Comparison of ENCODE assay signal across 16 mouse cellular contexts in genomic region chr6:11792186-11792585, GRCm38 (mm10).
"Had no signal": no experiment of that assay in that cellular context is flagged by ENCODE, and none has a peak within 500 bp of the region (broad histone marks: within the 10 kb centered on the region; RNA-seq: fewer than 3 reads in every experiment).

No protein-coding gene starts in this region.

- H3K9ac ChIP-seq: neural tube, embryonic 13.5 days; neural tube, embryonic 15.5 days; stomach, embryonic 15.5 days had no signal

- H3K9me3 ChIP-seq: neural tube, embryonic 13.5 days; neural tube, embryonic 15.5 days; stomach, embryonic 15.5 days had no signal

- H3K27ac ChIP-seq: neural tube, embryonic 13.5 days; neural tube, embryonic 15.5 days; stomach, embryonic 15.5 days; stomach, postnatal 0 days had no signal

- H3K4me3 ChIP-seq: neural tube, embryonic 13.5 days; neural tube, embryonic 15.5 days; stomach, embryonic 15.5 days had no signal

- DNase-seq: retina, postnatal 1 day; right cerebral cortex, adult 18-20 months; right cerebral cortex, postnatal 14 days; right cerebral cortex, postnatal 25 days; right cerebral cortex, postnatal 4 days; spleen, adult 18-20 months; thymus, adult 18-20 months; thymus, adult 2 months; thymus, postnatal 14 days; thymus, postnatal 25 days; thymus, postnatal 36 days; thymus, postnatal 4 days had no signal

- H3K4me1 ChIP-seq: neural tube, embryonic 13.5 days; neural tube, embryonic 15.5 days; stomach, embryonic 15.5 days had no signal

- H3K4me2 ChIP-seq: neural tube, embryonic 13.5 days; neural tube, embryonic 15.5 days; stomach, embryonic 15.5 days had no signal

- H3K27me3 ChIP-seq: neural tube, embryonic 13.5 days; neural tube, embryonic 15.5 days; stomach, embryonic 15.5 days had no signal

- H3K36me3 ChIP-seq: neural tube, embryonic 13.5 days; neural tube, embryonic 15.5 days; stomach, embryonic 15.5 days had no signal
